Mouse (Mus musculus) MEL (cell line): ENCODE results near the gene Ptgis. TPM values are rescaled to one million over a fixed set of nuclear protein-coding genes. Genes with fewer than 3 reads are reported as not detected.

Experiments used
- DNase-seq: peaks from one replicate; pipeline ENCODE4 v3.0.0; 2011; ENCODE audit warnings: low read depth, low spot score
- H3K27ac ChIP-seq: 2 replicates; pipeline ENCODE4 v1.5.1; 2012; ENCODE audit warnings: low read depth, mild to moderate bottlenecking, control low read depth, low read length, moderate library complexity; ENCODE audit not compliant: control insufficient read depth
- H3K27me3 ChIP-seq, 2 experiments: fragments of 150-350 bp in 1 of 2; sonication (generic) in 1 of 2; 2 replicates each; pipeline ENCODE4 v1.6.1; 2012; ENCODE audit warnings: low read length in 2 of 2, mild to moderate bottlenecking in 2 of 2, improper control_type of control experiment in 1 of 2, moderate library complexity in 1 of 2; ENCODE audit not compliant: insufficient read depth in 2 of 2, control insufficient read depth in 1 of 2
- H3K36me3 ChIP-seq, 2 experiments: 2 replicates each; pipeline ENCODE4 v1.6.1; 2012 to 2014; ENCODE audit warnings: low read length in 2 of 2, improper control_type of control experiment in 1 of 2, inconsistent platforms in 1 of 2, mild to moderate bottlenecking in 1 of 2; ENCODE audit not compliant: insufficient read depth in 2 of 2, control insufficient read depth in 1 of 2
- H3K4me1 ChIP-seq, 2 experiments: fragments of 150-350 bp in 1 of 2; sonication (generic) in 1 of 2; 2 replicates each; pipeline ENCODE4 v1.6.1; 2012; ENCODE audit warnings: low read length in 2 of 2, improper control_type of control experiment in 1 of 2, mild to moderate bottlenecking in 1 of 2; ENCODE audit not compliant: insufficient read depth in 2 of 2, control insufficient read depth in 1 of 2
- H3K4me3 ChIP-seq, 2 experiments: fragments of 150-350 bp in 1 of 2; sonication (generic) in 1 of 2; 2 replicates each; pipeline ENCODE4 v1.5.1; 2012; ENCODE audit warnings: low read depth in 2 of 2, low read length in 2 of 2, mild to moderate bottlenecking in 2 of 2, moderate library complexity in 2 of 2, control low read depth in 1 of 2, improper control_type of control experiment in 1 of 2; ENCODE audit not compliant: control insufficient read depth in 1 of 2, insufficient read depth in 1 of 2
- H3K79me2 ChIP-seq: 2 replicates; pipeline ENCODE4 v1.6.1; 2012; ENCODE audit warnings: mild to moderate bottlenecking, low read length, moderate library complexity; ENCODE audit not compliant: control insufficient read depth, poor library complexity, insufficient read depth
- H3K9ac ChIP-seq: 2 replicates; pipeline ENCODE4 v1.6.1; 2012; ENCODE audit warnings: low read depth, mild to moderate bottlenecking, control low read depth, low read length, moderate library complexity; ENCODE audit not compliant: control insufficient read depth, poor library complexity, severe bottlenecking
- H3K9me3 ChIP-seq: fragments of 150-350 bp; sonication (generic); replicated peaks from 2 replicates; pipeline ENCODE4 v1.6.1; 2012; ENCODE audit warnings: mild to moderate bottlenecking, low read length, improper control_type of control experiment, moderate library complexity; ENCODE audit not compliant: insufficient read depth
- BHLHE40 ChIP-seq: IDR thresholded peaks from 2 replicates; pipeline ENCODE4 v1.6.1; 2012; ENCODE audit warnings: low read depth, mild to moderate bottlenecking, inconsistent platforms, low read length, improper control_type of control experiment, borderline replicate concordance
- CHD1 ChIP-seq: IDR thresholded peaks from 2 replicates; pipeline ENCODE4 v1.6.1; 2012; ENCODE audit warnings: low read depth, mild to moderate bottlenecking, inconsistent platforms, low read length, improper control_type of control experiment
- CHD2 ChIP-seq: IDR thresholded peaks from 2 replicates; pipeline ENCODE4 v1.6.1; 2011; ENCODE audit warnings: low read length, improper control_type of control experiment
- ELF1 ChIP-seq: IDR thresholded peaks from 2 replicates; pipeline ENCODE4 v1.6.1; 2014; ENCODE audit warnings: low read depth, mild to moderate bottlenecking, inconsistent platforms, low read length, improper control_type of control experiment, moderate library complexity
- EP300 ChIP-seq, 2 experiments: IDR thresholded peaks; 2 replicates each; pipeline ENCODE4 v1.6.1; 2011; ENCODE audit warnings: improper control_type of control experiment in 2 of 2, low read length in 2 of 2, low read depth in 1 of 2, mild to moderate bottlenecking in 1 of 2
- GATA1 ChIP-seq: IDR thresholded peaks from 2 replicates; pipeline ENCODE4 v1.6.1; 2011; ENCODE audit warnings: low read depth, low read length, improper control_type of control experiment
- HCFC1 ChIP-seq: IDR thresholded peaks from 2 replicates; pipeline ENCODE4 v1.6.1; 2012; ENCODE audit warnings: low read depth, mild to moderate bottlenecking, inconsistent platforms, low read length, improper control_type of control experiment, moderate library complexity
- KAT2A ChIP-seq: conservative IDR thresholded peaks from 2 replicates; pipeline ENCODE4 v1.6.1; 2012; ENCODE audit warnings: low read depth, low read length, improper control_type of control experiment, inconsistent platforms
- MAFK ChIP-seq: IDR thresholded peaks from 2 replicates; pipeline ENCODE4 v1.6.1; 2011; ENCODE audit warnings: low read depth, mild to moderate bottlenecking, low read length, improper control_type of control experiment, borderline replicate concordance
- MAZ ChIP-seq: IDR thresholded peaks from 2 replicates; pipeline ENCODE4 v1.6.1; 2012; ENCODE audit warnings: low read depth, mild to moderate bottlenecking, inconsistent platforms, low read length, improper control_type of control experiment
- MEF2A ChIP-seq: IDR thresholded peaks from 2 replicates; pipeline ENCODE4 v1.6.1; 2014; ENCODE audit warnings: low read depth, mild to moderate bottlenecking, inconsistent platforms, low read length, improper control_type of control experiment; ENCODE audit not compliant: poor library complexity, insufficient replicate concordance, severe bottlenecking; ENCODE audit errors: extremely low read depth
- MYB ChIP-seq: IDR thresholded peaks from 2 replicates; pipeline ENCODE4 v1.6.1; 2011; ENCODE audit warnings: mild to moderate bottlenecking, low read depth, low read length, improper control_type of control experiment
- MYC ChIP-seq: IDR thresholded peaks from 2 replicates; pipeline ENCODE4 v1.6.1; 2011; ENCODE audit warnings: low read depth, mild to moderate bottlenecking, low read length, improper control_type of control experiment, moderate library complexity
- NELFE ChIP-seq: IDR thresholded peaks from 2 replicates; pipeline ENCODE4 v1.6.1; 2011; ENCODE audit warnings: low read depth, low read length, improper control_type of control experiment
- NRF1 ChIP-seq: IDR thresholded peaks from 2 replicates; pipeline ENCODE4 v1.6.1; 2014; ENCODE audit warnings: low read depth, mild to moderate bottlenecking, inconsistent platforms, low read length, improper control_type of control experiment, moderate library complexity; ENCODE audit not compliant: poor library complexity, insufficient read depth, severe bottlenecking
- POLR2AphosphoS5 ChIP-seq: IDR thresholded peaks from 2 replicates; pipeline ENCODE4 v1.6.1; 2012; ENCODE audit warnings: low read depth, borderline replicate concordance, mild to moderate bottlenecking, inconsistent platforms, low read length, moderate library complexity, mixed read lengths
- RAD21 ChIP-seq: IDR thresholded peaks from 2 replicates; pipeline ENCODE4 v1.6.1; 2011; ENCODE audit warnings: mild to moderate bottlenecking, low read depth, low read length, improper control_type of control experiment
- RCOR1 ChIP-seq: IDR thresholded peaks from 2 replicates; pipeline ENCODE4 v1.6.1; 2012; ENCODE audit warnings: low read depth, mild to moderate bottlenecking, inconsistent platforms, low read length, improper control_type of control experiment
- SIN3A ChIP-seq: IDR thresholded peaks from 2 replicates; pipeline ENCODE4 v1.6.1; 2012; ENCODE audit warnings: low read length, improper control_type of control experiment, inconsistent platforms
- SMC3 ChIP-seq: IDR thresholded peaks from 2 replicates; pipeline ENCODE4 v1.6.1; 2011; ENCODE audit warnings: low read depth, low read length, improper control_type of control experiment
- TBP ChIP-seq: IDR thresholded peaks from 2 replicates; pipeline ENCODE4 v1.8.0; 2011; ENCODE audit warnings: low read depth, low read length, improper control_type of control experiment
- TCF12 ChIP-seq: IDR thresholded peaks from 2 replicates; pipeline ENCODE4 v1.6.1; 2014; ENCODE audit warnings: low read depth, mild to moderate bottlenecking, inconsistent platforms, low read length, improper control_type of control experiment, moderate library complexity
- USF1 ChIP-seq: IDR thresholded peaks from 2 replicates; pipeline ENCODE4 v1.6.1; 2014; ENCODE audit warnings: low read depth, mild to moderate bottlenecking, inconsistent platforms, low read length, improper control_type of control experiment, moderate library complexity
- USF2 ChIP-seq, 2 experiments: IDR thresholded peaks; 2 replicates each; pipeline ENCODE4 v1.6.1; 2011 to 2012; ENCODE audit warnings: improper control_type of control experiment in 2 of 2, low read length in 2 of 2, borderline replicate concordance in 1 of 2, inconsistent platforms in 1 of 2, low read depth in 1 of 2, mild to moderate bottlenecking in 1 of 2; ENCODE audit not compliant: insufficient read depth in 1 of 2
- ZMIZ1 ChIP-seq: IDR thresholded peaks from 2 replicates; pipeline ENCODE4 v1.6.1; 2012; ENCODE audit warnings: low read depth, mild to moderate bottlenecking, inconsistent platforms, low read length, improper control_type of control experiment, moderate library complexity
- ZNF384 ChIP-seq: IDR thresholded peaks from 2 replicates; pipeline ENCODE4 v1.6.1; 2012; ENCODE audit warnings: low read depth, mild to moderate bottlenecking, inconsistent platforms, low read length, improper control_type of control experiment
- polyA plus RNA-seq, 2 experiments: library from polyadenylated mRNA; stranded (reverse) in 1 of 2; unstranded in 1 of 2; fragments of >175 nt in 1 of 2; fragments of >200 nt in 1 of 2; gene quantifications; 2 replicates each; pipeline versions ENCODE4 v1.2.1 to v1.2.4; 2012; ENCODE audit warnings: low replicate concordance in 2 of 2, low read depth in 1 of 2; ENCODE audit not compliant: insufficient read length in 2 of 2, insufficient read depth in 1 of 2, missing spikeins in 1 of 2
- total RNA-seq: library from RNA; depleted of rRNA; stranded (reverse); fragments of 300-350 nt; gene quantifications from 2 replicates; pipeline ENCODE4 v1.2.3, GENCODE M21; 2012

Ptgis gene
- total and polyA plus RNA-seq, 3 experiments = 7.3 to 12.7 TPM; not detected in 1

GRCm38 (mm10) chr2:167149035-167149434 lies 91.4 kb downstream of the Ptgis start:
- H3K27me3 ChIP-seq = no peaks in the 10 kb centered on the region
- no peak overlapping the region for H3K4me3 ChIP-seq
- H3K79me2 ChIP-seq = no peaks in the 10 kb centered on the region
- TF ChIP-seq MAFK = no peak
- no peak for TF ChIP-seq NRF1
- TF ChIP-seq POLR2AphosphoS5 = no peak
- TF ChIP-seq SMC3 = no peak
- no peak for TF ChIP-seq NELFE
- TF ChIP-seq CHD2 = no peak
- no peak for TF ChIP-seq ZMIZ1
- no peak for TF ChIP-seq MEF2A
- no peak for TF ChIP-seq TCF12
- no peak for TF ChIP-seq MYC
- no peak for TF ChIP-seq KAT2A
- DNase-seq = no peak
- H3K4me1 ChIP-seq = no peaks in the 10 kb centered on the region
- no peak overlapping the region for H3K27ac ChIP-seq
- no peak overlapping the region for H3K9ac ChIP-seq
- no peaks in the 10 kb centered on the region for H3K36me3 ChIP-seq
- H3K9me3 ChIP-seq = no peaks in the 10 kb centered on the region

GRCm38 (mm10) chr2:167147708-167148107 lies 92.7 kb downstream of the Ptgis start:
- Histone ChIP-seq H3K79me2 (no peaks in the 10 kb centered on the region), H3K4me1 (peaks cover 0 to 1% of the 10 kb centered on the region in 2 experiments; a peak in 1 of 4 replicates), H3K4me3 (no peak overlapping the region), H3K9me3 (no peaks in the 10 kb centered on the region), H3K27me3 (no peaks in the 10 kb centered on the region), H3K27ac (no peak overlapping the region), H3K36me3 (no peaks in the 10 kb centered on the region), H3K9ac (no peak overlapping the region)
- DNase-seq = no peak
- TF ChIP-seq TBP (no peak), USF1 (no peak), HCFC1 (no peak), MYB (no peak), BHLHE40 (no peak)

- H3K4me1 ChIP-seq = peaks cover 3 to 13% of the 10 kb centered on the region in 2 experiments
- H3K79me2 ChIP-seq = no peaks in the 10 kb centered on the region
- no peak overlapping the region for H3K9ac ChIP-seq
- H3K36me3 ChIP-seq = peaks cover 0 to 9% of the 10 kb centered on the region in 2 experiments; a peak in 2 of 4 replicates
- H3K9me3 ChIP-seq = no peaks in the 10 kb centered on the region
- H3K27ac ChIP-seq = no peak overlapping the region
- H3K4me3 ChIP-seq = no peak overlapping the region
- no peak for DNase-seq
- H3K27me3 ChIP-seq = no peaks in the 10 kb centered on the region
- TF ChIP-seq MAFK = no peak
- no peak for TF ChIP-seq NELFE
- no peak for TF ChIP-seq SMC3
- TF ChIP-seq EP300 (IDR thresholded peaks at IDR 0.05; ENCODE audit: low read depth in 1 of 2, low read length in 2 of 2) = no peak
- no peak for TF ChIP-seq SIN3A
- TF ChIP-seq MAZ = no peak
- no peak for TF ChIP-seq RCOR1
- no peak for TF ChIP-seq KAT2A
- no peak for TF ChIP-seq TCF12
- TF ChIP-seq MYC = no peak
- no peak for TF ChIP-seq CHD2
- TF ChIP-seq RAD21 = no peak
- TF ChIP-seq USF2 (IDR thresholded peaks at IDR 0.05; ENCODE audit: borderline replicate concordance in 1 of 2, insufficient read depth in 1 of 2, low read depth in 1 of 2, low read length in 2 of 2) = no peak
- no peak for TF ChIP-seq ZNF384
- no peak for TF ChIP-seq ELF1
- TF ChIP-seq MEF2A = no peak
- TF ChIP-seq CHD1 = no peak
- TF ChIP-seq GATA1 = no peak
- no peak for TF ChIP-seq TBP
These were observed 94.5 kb downstream of the Ptgis start for GRCm38 (mm10) chr2:167145904-167146303.
